Comparison of ENCODE assay signal across 8 mouse cellular contexts in genomic region chr6:129048857-129049473, GRCm38 (mm10). TPM values are rescaled to one million over a fixed set of nuclear protein-coding genes. Genes with fewer than 3 reads are reported as not detected.
DNase-seq lines count a peak whose midpoint lies in the region; ATAC-seq and TF ChIP-seq lines count a peak whose summit lies in the region.

No protein-coding gene starts in this region.

- no peaks in the 10 kb centered on the region for H3K27me3 ChIP-seq in heart, embryonic 13.5 days (replicated peaks)
- no peaks in the 10 kb centered on the region for H3K27me3 ChIP-seq in kidney, postnatal 0 days (ENCODE audit: insufficient read depth, low read length)

- DNase-seq in layer of hippocampus, adult 2 months (ENCODE audit: low spot score in 2 of 2), result no peak
- DNase-seq in layer of hippocampus, adult 9-10 months (ENCODE audit: low spot score), result no peak
- peak; percentile 85 for DNase-seq in embryo, embryonic 11 days
- DNase-seq in kidney, postnatal 0 days (ENCODE audit: low spot score), result peak; percentile 65
- DNase-seq in lung, postnatal 4 days, result peak; percentile 74 to 85
- DNase-seq in retina, embryonic 14.5 days (ENCODE audit: low spot score), result peak; percentile 53
- peak; percentile 68 for DNase-seq in yolk sac, embryonic 10.5 days (ENCODE audit: low spot score)

- no peak overlapping the region for H3K27ac ChIP-seq in layer of hippocampus, adult 2 months
- no peak overlapping the region for H3K27ac ChIP-seq in heart, embryonic 13.5 days (replicated peaks)
- H3K27ac ChIP-seq in kidney, postnatal 0 days, result no peak overlapping the region

- peak overlapping the region; percentile 70 for H3K9ac ChIP-seq in heart, embryonic 13.5 days
- peak overlapping the region; percentile 54; the same call in 1 of the 2 replicates for H3K9ac ChIP-seq in kidney, postnatal 0 days (ENCODE audit: low read depth, low read length)

- H3K4me3 ChIP-seq in layer of hippocampus, adult 2 months, result peak overlapping the region; percentile 46
- H3K4me3 ChIP-seq in heart, embryonic 13.5 days, result peak overlapping the region; percentile 50
- H3K4me3 ChIP-seq in kidney, postnatal 0 days (replicated peaks; ENCODE audit: low read depth, low read length), result peak overlapping the region; percentile 36

- ATAC-seq in heart, embryonic 13.5 days (ENCODE audit: extremely low read depth, insufficient number of reproducible peaks, low FRiP score, low TSS enrichment), result peak; percentile 68; the same call in 1 of the 2 replicates
- peak; percentile 94 for ATAC-seq in kidney, postnatal 0 days (replicated peaks; ENCODE audit: low FRiP score, low read depth)

- peak overlapping the region; percentile 72 for H3K4me2 ChIP-seq in heart, embryonic 13.5 days
- H3K4me2 ChIP-seq in kidney, postnatal 0 days (ENCODE audit: low read length), result peak overlapping the region; percentile 62

- WGBS in heart, embryonic 13.5 days, result under 1% methylated on average over 13 of the region's 13 CpGs
- under 1% methylated on average over 13 of the region's 13 CpGs for WGBS in kidney, postnatal 0 days

- H3K9me3 ChIP-seq in heart, embryonic 13.5 days, result no peaks in the 10 kb centered on the region
- no peaks in the 10 kb centered on the region for H3K9me3 ChIP-seq in kidney, postnatal 0 days (replicated peaks; ENCODE audit: low read length)

- TF ChIP-seq CTCF in layer of hippocampus, adult 2 months (conservative IDR thresholded peaks at IDR 0.05), result no peak
- peak; percentile 21; the same call in 1 of the 2 replicates for TF ChIP-seq CTCF in kidney, postnatal 0 days (IDR thresholded peaks at IDR 0.05; ENCODE audit: low read depth)

- H3K36me3 ChIP-seq in heart, embryonic 13.5 days, result no peaks in the 10 kb centered on the region
- no peaks in the 10 kb centered on the region for H3K36me3 ChIP-seq in kidney, postnatal 0 days (ENCODE audit: insufficient read depth, low read length)

- H3K4me1 ChIP-seq in heart, embryonic 13.5 days, result 0 out of 2 replicates have a peak, but pooled peaks cover 4% of the 10 kb centered on the region
- no peaks in the 10 kb centered on the region for H3K4me1 ChIP-seq in kidney, postnatal 0 days (replicated peaks; ENCODE audit: insufficient read depth, low read length)

RNA-seq across cellular contexts. Expression of gene Klrb1f, which starts 3.3 kb away (rescaled TPM):
- not detected for total RNA-seq in layer of hippocampus, adult 2 months (2021)
- not detected in 2 replicates for polyA plus RNA-seq in heart, embryonic 13.5 days (2015; fragmentation: Nextera tagmentation; extraction: Ambion mirVana)
- 0.19 and 0.45 TPM in 2 replicates for polyA plus RNA-seq in kidney, postnatal 0 days (2015; fragmentation: Nextera tagmentation; extraction: Ambion mirVana)

RNA-seq across cellular contexts. Expression of gene Clec2e, which starts 51.7 kb away (rescaled TPM):
- not detected for total RNA-seq in layer of hippocampus, adult 2 months (2021)
- not detected in 2 replicates for polyA plus RNA-seq in heart, embryonic 13.5 days (2015; fragmentation: Nextera tagmentation; extraction: Ambion mirVana)
- polyA plus RNA-seq in kidney, postnatal 0 days (2015; fragmentation: Nextera tagmentation; extraction: Ambion mirVana), result 0.06 TPM in 1 of 2 replicates, not detected in the other

Comparison
In these comparisons a context has a peak if more than half of its experiments do, and no peak if none do; other contexts are left out.
1. DNase-seq: peak in embryo, embryonic 11 days (single experiment), kidney, postnatal 0 days (single experiment), lung, postnatal 4 days (2 of 2), retina, embryonic 14.5 days (single experiment) and yolk sac, embryonic 10.5 days (single experiment); none in layer of hippocampus, adult 2 months (0 of 2) and layer of hippocampus, adult 9-10 months (single experiment).
2. Peak in every context shown above with its lines, with median percentiles within 50 percentile points of each other: H3K4me3 ChIP-seq.